Mouse (Mus musculus) Muller cell, postnatal 12 days (primary cell): Measurements from ENCODE around the gene Plekhg5.
A peak's percentile ranks its signal among the peaks of the same experiment; 100 is the strongest.

ENCODE experiments used
- DNase-seq: peaks from one replicate; pipeline ENCODE4 v3.0.0-alpha.2; 2015; ENCODE audit errors: inconsistent ontology term

The Plekhg5 gene

DNA sequence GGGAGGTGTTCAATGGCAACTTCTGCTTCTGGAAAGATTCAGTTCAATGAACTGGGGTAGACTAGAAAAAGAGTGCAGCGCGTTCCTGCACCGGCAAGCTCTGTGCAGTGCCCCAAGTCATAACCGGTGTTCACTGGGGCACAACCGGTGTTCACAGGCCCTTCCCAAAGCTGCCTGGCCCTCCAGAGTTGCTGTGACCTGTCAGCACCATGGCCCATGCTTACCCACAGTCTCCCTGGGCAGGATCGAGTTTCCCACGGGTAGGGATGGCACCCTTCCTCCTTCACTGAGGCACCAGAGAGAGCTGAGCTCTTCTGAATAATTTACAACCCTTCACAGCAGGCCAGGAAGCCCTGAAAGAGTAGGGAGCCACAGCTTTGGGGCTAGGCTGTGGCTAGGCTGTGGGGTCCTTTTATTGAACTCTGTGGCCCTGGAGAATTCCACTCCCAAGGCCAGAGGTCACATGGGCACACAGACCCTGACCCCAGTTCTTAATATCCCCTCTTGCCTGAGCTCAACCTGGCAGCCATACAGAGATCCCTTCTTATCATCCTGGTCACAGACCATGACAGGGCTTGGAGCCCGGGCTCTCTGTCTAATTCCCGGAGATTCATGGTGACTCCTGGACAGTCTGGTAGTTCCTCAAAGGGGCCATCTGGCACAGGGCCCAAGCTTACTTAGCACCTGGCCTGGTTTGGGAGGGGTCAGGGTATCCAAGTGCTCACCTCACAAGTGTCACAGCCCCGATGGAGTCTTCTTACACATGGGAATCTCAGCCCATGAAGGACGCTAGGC lies 73.9 kb downstream of the Plekhg5 start:
- no peak for DNase-seq

DNA sequence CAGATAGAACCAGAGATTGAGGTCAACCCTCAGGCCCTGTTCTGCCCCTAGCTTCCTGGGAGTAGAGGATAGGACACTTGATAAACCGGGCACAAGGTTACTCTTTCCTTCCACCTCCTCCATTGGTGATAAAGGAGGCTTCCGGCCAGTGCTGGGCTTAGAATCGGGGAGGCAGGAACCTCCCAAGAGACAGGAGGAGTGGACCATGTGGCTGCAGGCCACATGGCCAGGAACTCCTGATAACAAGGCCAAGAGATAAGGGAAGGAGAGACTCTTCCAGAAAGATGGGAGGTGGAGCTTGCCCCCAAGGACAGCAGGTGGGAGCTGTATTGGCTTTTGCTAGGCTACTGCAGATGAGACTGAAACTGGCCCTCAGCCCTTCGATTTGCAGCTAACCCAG lies 78.2 kb downstream of the Plekhg5 start:
- DNase-seq, result no peak

DNA sequence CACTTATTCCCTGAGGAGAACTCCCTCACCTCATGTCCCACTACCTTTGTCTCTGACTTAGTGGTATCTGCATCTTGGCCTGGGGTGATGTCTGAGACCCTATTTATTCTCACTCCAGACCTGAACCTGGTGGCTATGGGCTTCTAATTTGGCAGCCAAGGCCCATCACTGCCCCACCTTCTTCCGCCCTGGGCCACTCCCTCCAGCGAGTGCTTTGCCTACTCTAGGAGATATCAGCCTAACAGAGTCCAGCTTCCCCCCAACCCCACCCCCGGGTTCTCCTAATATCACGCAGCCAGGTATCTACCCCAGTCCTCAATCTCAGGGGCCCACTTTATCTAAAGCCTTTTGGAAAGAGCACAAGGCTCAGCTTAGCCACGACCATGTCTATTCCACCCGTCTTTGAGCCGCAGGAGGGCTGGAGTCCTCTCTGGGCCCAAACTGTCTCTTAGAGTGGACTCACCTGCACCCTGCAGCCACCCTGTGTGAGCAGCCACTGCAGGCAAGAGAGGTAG lies 79.2 kb downstream of the Plekhg5 start:
- no peak for DNase-seq

DNA sequence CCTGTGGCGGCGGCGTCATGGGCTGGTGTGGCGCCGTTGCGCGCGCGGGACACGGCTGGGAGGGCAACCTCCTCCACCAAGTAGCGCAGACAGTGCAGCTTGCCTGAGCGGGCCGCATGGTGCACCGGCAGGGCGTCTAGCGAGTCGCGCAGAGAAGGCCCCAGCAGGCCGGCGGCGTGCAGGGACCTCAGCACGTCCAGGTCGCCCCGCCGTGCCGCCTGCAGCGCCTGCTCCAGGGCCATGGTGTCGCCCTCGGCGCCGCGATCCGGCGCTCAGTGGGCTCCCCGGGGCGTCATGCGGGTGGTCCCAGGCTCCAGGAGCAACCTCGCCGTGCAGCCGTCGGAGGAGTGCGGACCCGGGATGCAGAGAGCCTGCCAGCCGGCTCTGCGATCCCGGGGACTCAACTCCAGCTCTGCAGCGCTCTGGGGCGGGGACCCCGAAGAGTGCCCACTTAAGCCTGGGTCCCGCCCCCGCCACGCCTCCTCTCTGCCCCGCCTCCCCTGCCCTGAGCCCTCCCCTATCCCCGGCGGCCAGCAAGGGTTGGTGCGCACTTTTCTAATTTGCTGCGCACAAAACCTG lies 79.8 kb downstream of the Plekhg5 start, which contains the start of gene Espn:
Gene Espn (minus strand): TSS at position 406 of the 579 bp plus-strand sequence.
- DNase-seq, result peak; percentile 73

DNA sequence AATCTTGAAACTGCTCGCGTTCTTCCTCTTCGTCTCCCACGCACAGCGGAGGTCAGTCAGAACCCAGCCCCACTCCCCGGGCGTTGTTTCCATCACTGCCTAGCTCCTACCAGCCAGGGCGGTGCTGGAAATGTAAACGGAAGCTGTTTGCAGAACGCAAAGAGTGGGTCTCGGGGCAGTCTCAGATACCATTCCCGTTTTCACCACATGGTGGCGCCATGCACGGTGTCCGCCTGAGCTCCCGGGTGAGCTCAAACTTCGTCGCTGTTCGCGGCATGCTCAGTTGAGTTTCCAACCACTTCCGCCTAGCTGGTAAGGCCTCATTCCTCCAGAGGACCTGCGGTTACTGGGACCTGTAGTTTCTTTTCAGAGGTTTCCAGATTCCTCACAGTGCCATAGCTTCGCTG lies 81.5 kb downstream of the Plekhg5 start:
- DNase-seq, result peak; percentile 65

DNA sequence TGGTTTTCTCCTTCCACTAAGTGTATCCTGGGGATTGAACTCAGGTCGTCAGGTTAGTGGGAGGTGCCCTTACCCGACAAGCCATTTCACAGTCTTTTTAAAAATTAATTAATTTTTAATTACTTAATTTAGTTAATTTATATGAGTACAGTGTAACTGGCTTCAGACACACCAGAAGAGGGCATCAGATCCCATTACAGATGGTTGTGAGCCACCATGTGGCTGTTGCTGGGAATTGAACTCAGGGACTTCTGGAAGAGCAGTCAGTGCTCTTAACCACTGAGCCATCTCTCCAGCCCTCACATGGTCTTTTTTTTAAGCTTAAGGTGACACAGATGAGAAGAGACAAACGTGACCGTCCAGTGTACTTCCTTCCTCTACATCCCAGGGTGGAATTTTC lies 82.7 kb downstream of the Plekhg5 start:
- DNase-seq, result no peak

DNA sequence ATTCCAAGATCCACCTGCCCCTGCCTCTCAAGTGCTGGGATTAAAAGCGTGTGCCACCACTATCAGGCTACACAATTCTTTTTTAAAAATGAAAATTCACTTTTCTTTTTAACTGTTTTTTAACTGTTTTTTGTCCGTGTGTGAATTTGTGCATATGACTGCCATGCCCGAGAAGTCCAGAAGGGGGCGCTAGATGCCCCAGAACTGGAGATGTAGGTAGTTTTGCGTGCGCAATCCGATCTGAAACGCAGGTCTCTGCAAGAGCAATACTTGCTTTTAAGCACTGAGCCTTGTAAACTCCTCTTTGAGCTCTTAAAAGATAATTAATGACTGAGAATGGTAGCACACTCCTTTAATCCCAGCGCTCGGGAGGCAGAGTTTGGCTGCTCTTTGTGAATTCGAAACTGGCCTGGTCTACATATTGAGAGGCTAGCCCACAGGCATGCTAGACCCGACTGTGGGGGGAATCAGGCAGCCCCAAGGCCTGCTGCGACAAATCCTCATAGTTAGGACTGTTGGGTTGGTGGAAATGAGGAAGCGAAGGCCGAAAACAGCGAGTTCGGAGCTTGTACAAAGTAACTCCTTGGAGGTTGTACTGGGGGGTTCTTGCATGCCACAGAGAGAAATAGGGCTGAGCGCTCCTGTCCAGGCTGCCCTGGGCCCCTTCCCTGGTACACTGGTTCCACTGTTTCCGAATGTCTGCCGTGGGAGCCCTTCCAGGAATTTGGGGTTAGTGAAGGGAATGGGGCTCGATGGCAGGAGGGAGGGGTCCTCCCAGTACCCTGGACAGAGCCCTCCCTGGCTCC lies 85.7 kb downstream of the Plekhg5 start:
- DNase-seq, result peak; percentile 49

DNA sequence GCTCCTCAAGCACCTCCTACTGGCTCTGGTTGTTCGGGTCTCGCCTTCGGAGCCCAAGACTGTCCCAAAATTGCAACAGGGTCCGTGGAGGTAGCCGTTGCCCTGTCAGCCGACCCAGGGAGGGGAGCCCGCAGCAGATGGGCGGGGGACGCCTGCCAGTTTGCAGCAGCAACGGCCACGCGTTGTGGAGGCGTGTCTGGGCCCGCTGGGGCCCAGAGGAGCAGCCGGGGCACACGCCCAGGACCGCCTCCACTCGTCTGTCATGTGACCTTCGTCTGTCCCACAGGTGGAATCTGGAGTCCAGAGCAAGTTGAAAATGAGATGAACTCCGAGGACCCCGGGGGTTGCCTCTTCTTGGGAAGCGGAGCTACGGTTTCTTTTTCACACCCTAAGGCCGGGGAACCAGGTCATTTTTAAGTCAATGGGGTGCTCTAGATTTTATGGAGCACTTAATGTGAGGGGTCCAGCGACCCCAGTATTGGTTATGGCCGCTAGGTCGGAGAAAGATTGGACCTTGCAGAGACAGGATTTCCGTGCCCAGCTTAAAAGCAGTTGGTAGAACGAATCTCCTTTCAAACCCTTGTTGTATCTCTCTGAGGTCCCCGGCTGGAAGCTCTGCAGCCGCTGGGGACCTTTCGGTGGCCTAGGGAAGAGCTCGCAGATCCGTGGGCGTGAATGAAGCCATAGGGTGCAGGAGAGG lies 86.4 kb downstream of the Plekhg5 start, which contains the start of gene Hes2:
Gene Hes2 (plus strand): TSS at position 283 of the 700 bp plus-strand sequence.
- DNase-seq, result no peak

DNA sequence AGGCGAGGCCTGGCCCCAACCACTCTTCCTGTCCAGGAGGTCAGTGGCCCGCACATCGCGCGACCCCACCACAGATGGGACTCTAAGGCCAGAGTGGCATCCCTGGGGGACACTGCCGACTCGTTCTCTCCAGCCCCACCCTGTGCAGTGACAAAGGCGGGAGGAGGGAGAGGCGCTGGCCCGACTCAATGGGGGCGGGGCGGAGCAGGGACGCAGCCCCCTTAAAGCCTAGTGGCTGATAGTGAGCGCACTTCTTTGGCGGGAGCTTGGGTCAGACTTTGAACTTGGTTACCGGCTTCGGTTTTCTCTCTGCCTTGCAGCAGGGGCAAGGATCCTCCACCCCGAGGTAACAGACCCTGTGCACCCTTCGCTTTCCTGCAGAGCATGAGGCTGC lies 87.0 kb downstream of the Plekhg5 start:
- DNase-seq, result no peak

DNA sequence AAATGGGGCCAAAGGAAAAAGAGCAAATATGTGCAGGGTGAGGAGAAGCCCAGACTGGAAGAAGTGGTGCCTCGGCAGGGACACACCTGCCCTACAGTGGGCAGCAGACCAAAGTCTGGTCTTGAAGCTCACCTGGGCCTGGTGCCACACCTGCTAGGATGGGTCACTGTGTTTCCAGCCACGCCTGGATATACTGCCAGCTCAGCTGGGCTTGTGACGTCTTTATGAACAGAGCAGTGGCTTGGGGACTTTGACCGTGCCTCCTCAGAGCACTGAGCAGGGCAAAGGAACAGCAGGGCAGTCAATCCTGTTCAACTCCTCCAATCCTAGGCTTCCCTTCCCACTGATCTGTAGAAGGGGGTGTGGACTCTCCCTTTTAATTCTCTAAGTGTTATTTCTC lies 88.5 kb downstream of the Plekhg5 start:
- DNase-seq, result no peak

DNA sequence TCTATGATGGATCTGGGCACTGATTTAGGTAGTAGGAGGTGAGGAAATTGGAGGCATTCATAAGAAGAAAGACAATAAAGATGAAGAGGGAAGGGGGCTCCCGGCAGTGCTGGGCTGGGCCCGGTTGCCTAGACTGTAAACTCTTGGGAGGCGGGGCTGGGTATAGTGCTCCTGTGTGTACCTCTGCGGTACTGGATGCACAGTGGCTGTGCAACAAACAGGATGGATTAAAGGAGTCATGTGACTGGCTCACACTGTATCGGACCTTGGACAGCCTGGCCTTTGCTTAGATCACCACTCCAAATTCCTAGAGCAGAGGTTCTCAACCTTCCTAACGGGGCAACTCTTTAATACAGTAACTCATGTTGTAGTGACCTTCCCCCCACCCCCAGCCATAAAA lies 89.3 kb downstream of the Plekhg5 start:
- DNase-seq, result no peak

DNA sequence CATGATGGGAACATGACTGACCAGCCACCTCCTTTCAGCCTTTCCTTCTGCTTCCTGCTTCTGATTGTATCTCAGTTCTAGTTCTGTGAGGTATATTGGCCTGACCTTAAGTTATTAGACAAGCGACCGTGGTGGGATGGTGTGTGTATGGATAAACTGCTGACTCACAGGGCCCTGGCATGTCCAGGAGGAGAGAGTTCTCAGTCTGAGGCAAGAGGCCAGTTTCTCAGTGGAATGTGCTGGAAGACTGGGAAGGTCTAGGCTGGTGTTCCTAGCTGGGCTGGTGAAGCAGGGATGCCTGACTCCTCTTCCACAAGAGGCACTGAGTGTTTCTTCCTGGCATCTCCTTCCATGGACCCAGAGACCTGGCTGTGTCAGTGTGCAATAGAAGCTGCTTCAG lies 90.5 kb downstream of the Plekhg5 start:
- DNase-seq, result no peak
